Mouse (Mus musculus) ES-Bruce4 (cell line): ENCODE results near the gene Bola1. TPM values are rescaled to one million over a fixed set of nuclear protein-coding genes. Genes with fewer than 3 reads are reported as not detected.
"Not testable (repeated sequence)": the region's sequence is repeated elsewhere in the genome, so short reads cannot be mapped to it uniquely, and the experiment has no call there.

Experiments
- H3K27ac ChIP-seq: 2 replicates; pipeline ENCODE4 v1.5.1; 2012; ENCODE audit warnings: low read length, inconsistent platforms; ENCODE audit not compliant: insufficient read depth
- H3K27me3 ChIP-seq: 2 replicates; pipeline ENCODE4 v1.6.1; 2012; ENCODE audit warnings: mild to moderate bottlenecking, low read length, inconsistent platforms; ENCODE audit not compliant: control insufficient read depth, poor library complexity, insufficient read depth, severe bottlenecking
- H3K36me3 ChIP-seq: 2 replicates; pipeline ENCODE4 v1.6.1; 2012; ENCODE audit warnings: inconsistent platforms, mild to moderate bottlenecking, low read length, moderate library complexity; ENCODE audit not compliant: control insufficient read depth, poor library complexity, insufficient read depth, severe bottlenecking
- H3K4me1 ChIP-seq: one replicate; pipeline ENCODE4 v1.8.1; 2011; ENCODE audit warnings: low read length; ENCODE audit not compliant: control insufficient read depth, insufficient read depth
- H3K4me3 ChIP-seq: 2 replicates; pipeline ENCODE4 v1.5.1; 2011; ENCODE audit warnings: low read depth, mild to moderate bottlenecking, low read length
- H3K9ac ChIP-seq: 2 replicates; pipeline ENCODE4 v1.6.1; 2012; ENCODE audit warnings: low read depth, mild to moderate bottlenecking, inconsistent platforms; ENCODE audit not compliant: poor library complexity, severe bottlenecking
- H3K9me3 ChIP-seq: replicated peaks from 2 replicates; pipeline ENCODE4 v1.6.1; 2012; ENCODE audit warnings: mild to moderate bottlenecking, low read length, inconsistent platforms; ENCODE audit not compliant: control insufficient read depth, poor library complexity, insufficient read depth, severe bottlenecking
- CTCF ChIP-seq: IDR thresholded peaks from one replicate; pipeline ENCODE4 v1.8.1; 2011; ENCODE audit warnings: low read depth, low read length
- EP300 ChIP-seq: IDR thresholded peaks from 2 replicates; pipeline ENCODE4 v1.6.1; 2011; ENCODE audit warnings: low read depth, low read length; ENCODE audit not compliant: insufficient read depth
- POLR2A ChIP-seq: IDR thresholded peaks from one replicate; pipeline ENCODE4 v1.8.1; 2011; ENCODE audit warnings: low read length; ENCODE audit not compliant: insufficient read depth
- polyA plus RNA-seq: library from polyadenylated mRNA; stranded (reverse); fragments of >200 nt; gene quantifications from 2 replicates; pipeline ENCODE4 v1.2.4, GENCODE M21; 2011; ENCODE audit warnings: low read depth; ENCODE audit not compliant: missing spikeins, insufficient read depth, insufficient read length

Bola1 gene
- polyA plus RNA-seq, 1 experiment = 18.1 TPM

DNA sequence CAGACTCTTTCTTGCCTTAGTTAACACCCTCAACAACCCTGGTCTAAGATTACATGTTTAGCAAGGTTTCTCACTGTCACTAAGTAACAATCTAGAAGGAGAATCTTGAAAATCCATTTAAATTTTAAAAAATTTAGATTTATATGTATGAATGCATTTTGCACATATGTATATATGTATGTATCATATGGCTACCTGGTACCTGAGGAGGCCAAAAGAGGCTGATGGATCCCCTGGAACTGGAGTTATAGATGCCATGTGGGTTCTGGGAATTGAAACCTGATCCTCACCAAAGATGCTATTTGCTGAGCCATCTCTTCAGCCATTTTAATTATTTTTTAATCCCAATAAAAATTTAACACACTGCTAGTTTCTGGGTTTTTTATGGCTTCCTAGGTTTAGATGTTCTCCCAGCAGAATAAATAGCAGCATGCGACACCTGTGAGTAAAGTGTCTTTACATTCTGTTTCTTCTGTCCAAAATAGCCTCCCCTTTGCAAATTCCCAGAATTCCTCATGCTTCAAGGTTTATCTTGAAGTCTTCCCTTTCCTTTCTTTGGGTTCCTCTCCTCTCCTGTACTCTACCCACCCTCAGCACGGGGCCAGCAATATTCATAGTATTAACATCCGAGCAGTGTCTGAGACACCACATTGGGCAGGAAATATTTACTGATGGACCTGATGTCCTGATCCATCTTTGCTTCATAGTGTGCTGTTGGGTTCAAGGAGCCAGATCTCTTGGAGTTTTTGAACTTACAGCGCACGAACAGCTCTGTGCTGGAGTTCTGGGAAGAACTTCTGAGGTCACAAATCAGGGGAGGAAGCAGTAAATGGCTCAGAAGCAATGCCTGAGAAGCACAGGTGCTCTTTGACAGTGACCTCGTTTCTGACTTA lies 28.9 kb upstream of the Bola1 start:
- peak overlapping the region; percentile 54 for H3K4me3 ChIP-seq
- H3K27me3 ChIP-seq = no peaks in the 10 kb centered on the region
- peak overlapping the region; percentile 99 for H3K9ac ChIP-seq
- no peaks in the 10 kb centered on the region for H3K9me3 ChIP-seq
- H3K27ac ChIP-seq = peak overlapping the region; percentile 69
- peaks cover 7% of the 10 kb centered on the region; the same call in 1 of the 2 replicates for H3K36me3 ChIP-seq
- TF ChIP-seq POLR2A (no peak), CTCF (no peak), EP300 (no peak)
- no peaks in the 10 kb centered on the region for H3K4me1 ChIP-seq

DNA sequence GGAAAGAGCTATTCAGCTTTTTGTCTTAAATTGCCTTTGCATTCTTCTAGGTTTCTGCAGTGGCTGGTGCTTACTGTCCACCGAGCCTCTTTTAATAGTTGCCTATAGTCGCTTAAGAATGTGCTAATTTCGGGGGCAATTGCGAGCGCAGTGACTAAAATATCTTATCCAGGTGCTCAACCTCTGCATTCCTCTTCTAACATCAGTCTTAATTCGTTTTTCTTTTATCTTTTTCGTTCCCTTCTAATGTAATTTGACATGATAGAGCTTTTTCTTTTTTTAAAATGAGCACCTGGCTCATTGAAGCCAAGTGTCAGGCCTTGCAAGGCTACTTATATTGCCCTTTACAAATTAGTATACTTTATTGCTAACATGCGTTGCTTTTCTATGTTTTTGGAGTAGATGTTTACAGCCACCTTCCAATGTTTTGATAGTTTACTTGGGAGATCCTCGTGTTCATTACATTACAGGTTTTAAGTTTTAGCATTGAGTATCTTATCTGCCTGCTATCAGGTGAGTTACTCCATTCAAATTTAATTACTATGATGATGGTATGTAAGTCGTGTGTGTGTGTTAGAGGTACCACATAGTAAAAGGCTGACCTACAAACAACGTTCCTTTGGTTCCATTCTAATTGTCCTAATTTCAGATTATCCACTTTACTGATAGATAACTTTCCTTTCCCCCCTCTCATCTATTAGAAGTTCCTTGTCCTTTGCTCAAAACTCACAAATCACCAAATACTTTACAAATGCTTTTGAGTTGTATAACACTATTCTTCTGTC lies 28.0 kb upstream of the Bola1 start:
- Histone ChIP-seq H3K4me1 (no peaks in the 10 kb centered on the region), H3K9ac (peak overlapping the region; percentile 99), H3K9me3 (no peaks in the 10 kb centered on the region), H3K27me3 (no peaks in the 10 kb centered on the region), H3K36me3 (peaks cover 7% of the 10 kb centered on the region; the same call in 1 of the 2 replicates), H3K27ac (peak overlapping the region; percentile 88), H3K4me3 (peak overlapping the region; percentile 87)
- no peak for TF ChIP-seq CTCF
- TF ChIP-seq POLR2A = peak; percentile 25

DNA sequence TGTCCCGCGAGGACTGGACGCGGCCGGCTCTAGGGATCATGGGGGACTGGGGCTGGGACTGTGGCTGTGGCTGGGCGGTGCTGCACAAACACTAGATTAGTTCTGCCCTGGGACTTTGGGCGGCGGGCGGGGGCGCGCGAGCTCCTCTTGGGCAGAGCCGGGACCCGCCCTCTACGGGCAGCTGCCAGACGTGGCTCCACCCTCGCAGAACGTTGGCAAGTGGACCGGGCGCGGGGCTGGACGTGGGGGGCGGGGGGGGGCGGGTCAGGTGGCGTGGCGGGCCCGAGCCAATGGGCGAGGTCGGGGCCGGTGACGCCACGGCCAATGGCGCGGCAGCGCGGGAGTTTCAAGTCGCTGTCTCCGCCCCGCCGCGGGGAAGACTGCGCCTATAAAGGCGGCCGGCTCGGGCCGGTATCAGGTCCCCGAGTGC lies 26.9 kb upstream of the Bola1 start, which contains the start of gene Hist2h3c1:
Gene Hist2h3c1 (plus strand): TSS at position 259 of the 430 bp plus-strand sequence.
- H3K27ac ChIP-seq = peak within 1 kb of the TSS; percentile 88
- peak within 1 kb of the TSS; percentile 99 for H3K9ac ChIP-seq
- not testable (repeated sequence) for H3K4me1 ChIP-seq, H3K36me3 ChIP-seq, H3K9me3 ChIP-seq, H3K27me3 ChIP-seq
- peak within 1 kb of the TSS; percentile 87 for H3K4me3 ChIP-seq

DNA sequence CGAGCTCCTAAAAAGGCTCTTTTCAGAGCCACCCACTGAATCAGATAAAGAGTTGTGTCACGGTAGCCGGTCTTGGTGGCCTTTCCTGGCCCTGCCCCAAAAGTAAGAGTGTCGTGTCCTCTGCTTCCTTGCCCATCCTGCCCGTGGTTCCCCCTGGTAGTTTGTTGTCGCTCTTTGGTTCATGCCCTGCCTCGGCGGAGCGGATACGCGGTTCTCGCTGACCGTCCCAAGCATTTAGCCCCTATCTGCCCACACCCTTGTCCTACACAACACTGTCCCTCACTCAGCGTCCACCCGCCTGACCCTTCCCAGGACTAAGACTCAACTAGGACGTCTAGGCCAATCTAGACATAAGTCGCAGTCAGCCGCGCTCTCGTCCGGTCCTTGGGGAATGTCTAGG lies 26.5 kb upstream of the Bola1 start:
- not testable (repeated sequence) for H3K4me1 ChIP-seq, H3K36me3 ChIP-seq, H3K27me3 ChIP-seq, H3K9me3 ChIP-seq
- Histone ChIP-seq H3K27ac (peak overlapping the region; percentile 85), H3K4me3 (peak overlapping the region; percentile 77), H3K9ac (peak overlapping the region; percentile 66; the same call in 1 of the 2 replicates)

DNA sequence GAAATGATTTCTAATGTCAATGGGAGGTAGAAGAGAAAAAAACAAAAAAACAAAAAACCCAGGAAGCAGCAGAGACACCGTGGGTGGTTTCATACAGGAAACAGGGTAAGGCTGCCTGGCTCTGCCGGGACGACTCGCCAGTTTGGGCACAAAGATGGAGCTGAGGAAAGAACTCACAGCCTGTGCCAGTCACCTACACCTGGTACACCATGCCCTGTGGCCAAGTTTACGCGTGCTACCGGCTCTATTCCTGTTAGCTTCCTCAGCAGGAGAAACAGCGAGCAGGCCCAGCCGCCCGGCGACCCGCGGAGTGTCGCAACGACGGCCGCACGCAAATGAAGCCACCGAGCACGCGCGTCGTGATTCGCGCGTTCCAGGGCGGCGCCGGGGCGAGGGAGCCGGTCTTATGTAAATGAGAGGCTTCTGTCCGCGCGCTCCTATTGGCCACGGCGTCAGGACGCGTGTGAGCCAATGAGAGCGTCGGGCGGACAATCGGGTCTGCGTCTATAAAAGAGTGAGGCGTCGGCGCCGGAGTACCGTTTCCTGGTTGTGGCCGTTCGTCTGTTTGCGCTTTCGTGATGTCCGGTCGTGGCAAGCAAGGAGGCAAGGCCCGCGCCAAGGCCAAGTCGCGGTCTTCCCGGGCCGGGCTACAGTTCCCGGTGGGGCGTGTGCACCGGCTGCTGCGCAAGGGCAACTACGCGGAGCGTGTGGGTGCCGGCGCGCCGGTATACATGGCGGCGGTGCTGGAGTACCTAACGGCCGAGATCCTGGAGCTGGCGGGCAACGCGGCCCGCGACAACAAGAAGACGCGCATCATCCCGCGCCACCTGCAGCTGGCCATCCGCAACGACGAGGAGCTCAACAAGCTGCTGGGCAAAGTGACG lies 25.7 kb upstream of the Bola1 start, which contains the start of gene Hist2h2aa1:
Gene Hist2h2aa1 (plus strand): TSS at position 495 of the 884 bp plus-strand sequence.
- H3K4me1 ChIP-seq, H3K27me3 ChIP-seq, H3K9me3 ChIP-seq, H3K36me3 ChIP-seq: not testable (repeated sequence)
- peak within 1 kb of the TSS; percentile 99 for H3K4me3 ChIP-seq
- H3K27ac ChIP-seq = peak within 1 kb of the TSS; percentile 92
- H3K9ac ChIP-seq = peak within 1 kb of the TSS; percentile 70
